ENCODE assay signal across 8 mouse cellular contexts in the genomic region with DNA sequence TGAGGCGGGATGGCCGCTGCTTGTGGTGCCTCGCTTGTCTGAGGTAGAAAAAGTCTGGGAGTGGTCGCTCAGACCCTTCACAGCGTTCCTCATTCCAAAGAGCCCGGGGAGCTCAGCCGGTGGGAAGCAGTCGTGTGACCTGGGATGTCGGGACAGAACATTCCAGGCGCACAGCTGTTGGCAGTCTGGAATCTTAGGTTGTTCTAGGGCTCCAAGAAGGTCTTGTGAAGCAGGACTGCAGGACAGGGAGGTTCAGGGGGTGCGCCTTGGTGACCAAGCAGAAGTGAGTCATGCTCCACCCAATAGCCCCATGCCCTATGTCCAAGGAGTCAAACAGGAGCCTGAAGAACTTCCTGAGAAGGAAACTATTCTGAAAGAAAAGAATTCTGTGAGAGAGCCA. TPM values are rescaled to one million over a fixed set of nuclear protein-coding genes. Genes with fewer than 3 reads are reported as not detected.
DNase-seq lines count a peak whose midpoint lies in the region; ATAC-seq and TF ChIP-seq lines count a peak whose summit lies in the region.

No protein-coding gene starts in this region.

- no peak for DNase-seq in left cerebral cortex, adult 2 months (ENCODE audit: extremely low spot score in 1 of 2, low spot score in 2 of 2)
- DNase-seq in left cerebral cortex, adult 18-20 months (ENCODE audit: low spot score in 2 of 2): no peak
- no peak for DNase-seq in spleen, postnatal 14 days (ENCODE audit: low spot score in 2 of 2)
- DNase-seq in layer of hippocampus, postnatal 25 days (ENCODE audit: extremely low spot score in 1 of 2, low spot score in 1 of 2): no peak

- no peaks in the 10 kb centered on the region for H3K9me3 ChIP-seq in intestine, embryonic 16.5 days (ENCODE audit: control insufficient read depth, low read length)
- H3K9me3 ChIP-seq in neural tube, embryonic 14.5 days (ENCODE audit: control insufficient read depth, low read length): no peaks in the 10 kb centered on the region

- H3K4me2 ChIP-seq in intestine, embryonic 16.5 days (ENCODE audit: low read depth, low read length): peak overlapping the region; percentile 82
- H3K4me2 ChIP-seq in neural tube, embryonic 14.5 days (ENCODE audit: low read depth, low read length): peak overlapping the region; percentile 54

- H3K9ac ChIP-seq in intestine, embryonic 16.5 days (ENCODE audit: low read depth, low read length): peak overlapping the region; percentile 57
- H3K9ac ChIP-seq in neural tube, embryonic 14.5 days (replicated peaks; ENCODE audit: low read depth, low read length): peak overlapping the region; percentile 34

- H3K36me3 ChIP-seq in intestine, embryonic 16.5 days (ENCODE audit: control insufficient read depth, insufficient read depth, low read length): no peaks in the 10 kb centered on the region
- no peaks in the 10 kb centered on the region for H3K36me3 ChIP-seq in neural tube, embryonic 14.5 days (ENCODE audit: control insufficient read depth, insufficient read depth, low read length)

- TF ChIP-seq POLR2A in embryonic fibroblast, embryonic 13.5 days (IDR thresholded peaks at IDR 0.05; ENCODE audit: low read depth, low read length): no peak

- peak overlapping the region; percentile 92 for H3K27ac ChIP-seq in left cerebral cortex, adult 2 months
- H3K27ac ChIP-seq in embryonic fibroblast, embryonic 13.5 days (ENCODE audit: insufficient read depth, low read length): no peak overlapping the region
- H3K27ac ChIP-seq in intestine, embryonic 16.5 days (ENCODE audit: low read length): no peak overlapping the region
- no peak overlapping the region for H3K27ac ChIP-seq in neural tube, embryonic 14.5 days (ENCODE audit: low read depth, low read length)

- intact Hi-C loops in left cerebral cortex, adult 2 months (cut with DNase I): loop anchor here (2.0 to 5.0 kb wide), 4 partner anchors 19 to 691 kb away; partner anchors contain the start of gene Vsnl1

- no peaks in the 10 kb centered on the region for H3K4me1 ChIP-seq in embryonic fibroblast, embryonic 13.5 days (ENCODE audit: control insufficient read depth, insufficient read depth, low read length)
- peaks cover 3% of the 10 kb centered on the region; the same call in 1 of the 2 replicates for H3K4me1 ChIP-seq in intestine, embryonic 16.5 days (ENCODE audit: control insufficient read depth, insufficient read depth, low read length)
- H3K4me1 ChIP-seq in neural tube, embryonic 14.5 days (ENCODE audit: control insufficient read depth, insufficient read depth, low read length): no peaks in the 10 kb centered on the region

- no peaks in the 10 kb centered on the region; the same call in 1 of the 2 replicates for H3K27me3 ChIP-seq in intestine, embryonic 16.5 days (replicated peaks; ENCODE audit: control insufficient read depth, insufficient read depth, low read length)
- no peaks in the 10 kb centered on the region for H3K27me3 ChIP-seq in neural tube, embryonic 14.5 days (ENCODE audit: control insufficient read depth, insufficient read depth, low read length)

- WGBS in intestine, embryonic 16.5 days: 4% methylated on average over 11 of the region's 11 CpGs
- 6% methylated on average over 11 of the region's 11 CpGs for WGBS in neural tube, embryonic 14.5 days

- peak; percentile 74; the same call in 1 of the 2 replicates for ATAC-seq in intestine, embryonic 16.5 days
- ATAC-seq in neural tube, embryonic 14.5 days (ENCODE audit: low read depth): no peak; the same call in none of the 2 replicates
- no peak for ATAC-seq in megakaryocyte-erythroid progenitor cell, adult 5-6 weeks (replicated peaks; ENCODE audit: low FRiP score, low TSS enrichment, poor library complexity, severe bottlenecking)

- peak overlapping the region; percentile 76 for H3K4me3 ChIP-seq in left cerebral cortex, adult 2 months
- H3K4me3 ChIP-seq in embryonic fibroblast, embryonic 13.5 days (ENCODE audit: insufficient read depth, low read length): peak overlapping the region; percentile 49
- peak overlapping the region; percentile 51 for H3K4me3 ChIP-seq in intestine, embryonic 16.5 days (ENCODE audit: low read length)
- H3K4me3 ChIP-seq in neural tube, embryonic 14.5 days (ENCODE audit: low read depth, low read length): peak overlapping the region; percentile 42

- TF ChIP-seq CTCF in left cerebral cortex, adult 2 months (IDR thresholded peaks at IDR 0.05): no peak
- TF ChIP-seq CTCF in embryonic fibroblast, embryonic 13.5 days (IDR thresholded peaks at IDR 0.05; ENCODE audit: borderline replicate concordance, insufficient read depth, low read length): no peak

RNA-seq across cellular contexts. Expression of gene Rad51ap2, which starts 0.3 kb away (rescaled TPM):
- 1 to 10 TPM; 2.1 to 2.9 TPM for total RNA-seq in left cerebral cortex, adult 2 months (2021)
- 1 to 10 TPM; 2.0 to 2.5 TPM for total RNA-seq in left cerebral cortex, adult 18-20 months (2021)
- 0.15 and 0.37 TPM in 2 replicates for polyA plus RNA-seq in embryonic fibroblast, embryonic 13.5 days (2011; ENCODE audit: insufficient read length, low read depth, missing spikeins)
- 0.06 and 0.13 TPM in 2 replicates for polyA plus RNA-seq in intestine, embryonic 16.5 days (2015; fragmentation: Nextera tagmentation; extraction: Ambion mirVana)
- polyA plus RNA-seq in neural tube, embryonic 14.5 days (2014; fragmentation: Nextera tagmentation; extraction: Ambion mirVana): 0.48 and 0.67 TPM in 2 replicates
- not detected in 2 replicates for total RNA-seq in megakaryocyte-erythroid progenitor cell, adult 5-6 weeks (2014; fragmentation: Nextera tagmentation)
- total RNA-seq in megakaryocyte-erythroid progenitor cell, adult 5-6 weeks (2017): not detected in 2 replicates
- total RNA-seq in layer of hippocampus, postnatal 25 days (2021): 1 to 10 TPM in 1 of 2 experiments, under 1 TPM in 1; 0.39 to 1.1 TPM

RNA-seq across cellular contexts. Expression of gene Vsnl1, which starts 19.8 kb away (rescaled TPM):
- total RNA-seq in left cerebral cortex, adult 2 months (2021): 100 to 1,000 TPM; 637 to 675 TPM
- 100 to 1,000 TPM; 707 to 715 TPM for total RNA-seq in left cerebral cortex, adult 18-20 months (2021)
- 1.9 TPM in 1 of 2 replicates, not detected in the other for polyA plus RNA-seq in embryonic fibroblast, embryonic 13.5 days (2011; ENCODE audit: insufficient read length, low read depth, missing spikeins)
- polyA plus RNA-seq in intestine, embryonic 16.5 days (2015; fragmentation: Nextera tagmentation; extraction: Ambion mirVana): 0.50 and 0.61 TPM in 2 replicates
- 109 and 197 TPM in 2 replicates for polyA plus RNA-seq in neural tube, embryonic 14.5 days (2014; fragmentation: Nextera tagmentation; extraction: Ambion mirVana)
- not detected in 2 replicates for total RNA-seq in megakaryocyte-erythroid progenitor cell, adult 5-6 weeks (2014; fragmentation: Nextera tagmentation)
- total RNA-seq in megakaryocyte-erythroid progenitor cell, adult 5-6 weeks (2017): not detected in 2 replicates
- 100 to 1,000 TPM; 408 to 421 TPM for total RNA-seq in layer of hippocampus, postnatal 25 days (2021)

Comparison
In these comparisons a context has a peak if more than half of its experiments do, and no peak if none do; other contexts are left out.
1. RNA of gene Vsnl1, which starts 19.8 kb away (total RNA-seq): 707 to 715 TPM in left cerebral cortex, adult 18-20 months, 637 to 675 TPM in left cerebral cortex, adult 2 months and 408 to 421 TPM in layer of hippocampus, postnatal 25 days; not detected in megakaryocyte-erythroid progenitor cell, adult 5-6 weeks; every median in the first group is over 100 times any median in the second.
2. Peak in every context shown above with its lines, with median percentiles within 50 percentile points of each other: H3K4me3 ChIP-seq.